Mouse (Mus musculus) hindbrain, embryonic 16.5 days (tissue): ENCODE data around the gene Mark4. TPM values are rescaled to one million over a fixed set of nuclear protein-coding genes. Genes with fewer than 3 reads are reported as not detected.
A peak's percentile ranks its signal among the peaks of the same experiment; 100 is the strongest.

Experiments used
- ATAC-seq: fragments of 200-750 bp; cut with Nextera tagmentation; 2 replicates; pipeline ENCODE4 v1.8.0; 2017; ENCODE audit warnings: moderate TSS enrichment, moderate library complexity
- H3K27ac ChIP-seq: fragments of 300-500 bp; sonication (generic); 2 replicates; pipeline ENCODE4 v1.5.1; 2014; ENCODE audit warnings: low read depth, mild to moderate bottlenecking, control low read depth, low read length, moderate library complexity
- H3K27me3 ChIP-seq: fragments of 300-500 bp; sonication (generic); replicated peaks from 2 replicates; pipeline ENCODE4 v1.6.1; 2014; ENCODE audit warnings: low read length; ENCODE audit not compliant: control insufficient read depth, insufficient read depth
- H3K36me3 ChIP-seq: fragments of 300-500 bp; sonication (generic); 2 replicates; pipeline ENCODE4 v1.6.1; 2014; ENCODE audit warnings: mild to moderate bottlenecking, low read length, moderate library complexity, mixed read lengths; ENCODE audit not compliant: control insufficient read depth, insufficient read depth
- H3K4me1 ChIP-seq: fragments of 300-500 bp; sonication (generic); 2 replicates; pipeline ENCODE4 v1.6.1; 2014; ENCODE audit warnings: low read depth, low read length; ENCODE audit not compliant: control insufficient read depth, insufficient read depth
- H3K4me2 ChIP-seq: fragments of 300-500 bp; sonication (generic); 2 replicates; pipeline ENCODE4 v1.6.1; 2014; ENCODE audit warnings: mild to moderate bottlenecking, low read length, control low read depth, moderate library complexity
- H3K4me3 ChIP-seq: fragments of 300-500 bp; sonication (generic); 2 replicates; pipeline ENCODE4 v1.5.1; 2014; ENCODE audit warnings: mild to moderate bottlenecking, low read length, control low read depth, moderate library complexity
- H3K9ac ChIP-seq: fragments of 300-500 bp; sonication (generic); 2 replicates; pipeline ENCODE4 v1.6.1; 2014; ENCODE audit warnings: low read depth, mild to moderate bottlenecking, control low read depth, low read length, moderate library complexity
- H3K9me3 ChIP-seq: fragments of 300-500 bp; sonication (generic); 2 replicates; pipeline ENCODE4 v1.6.1; 2014; ENCODE audit warnings: mild to moderate bottlenecking, low read length, moderate library complexity; ENCODE audit not compliant: control insufficient read depth
- WGBS: fragments of 180-500 bp; shearing (Covaris S2); extraction: QIAGEN DNeasy Blood & Tissue Kit; methylation state at CpG from one replicate; pipeline ENCODE4 v1.1.7; 2014; 5-methylcytosine and 5-hydroxymethylcytosine counted together
- polyA plus RNA-seq: library from polyadenylated mRNA; unstranded; fragments of >200 nt; fragmentation: Nextera tagmentation; extraction: Ambion mirVana; gene quantifications from 2 replicates; pipeline ENCODE4 v1.2.1, GENCODE M21; 2015

Mark4 gene
- polyA plus RNA-seq, 1 experiment from 2014 or later: 15.9 TPM

GRCm38 (mm10) chr7:19432475-19432874 is 26.1 kb downstream of the Mark4 start:
- no peaks in the 10 kb centered on the region for H3K27me3 ChIP-seq
- H3K4me2 ChIP-seq: no peak overlapping the region
- WGBS: 95% methylated on average over 2 of the region's 2 CpGs
- H3K4me1 ChIP-seq: no peaks in the 10 kb centered on the region
- H3K27ac ChIP-seq: no peak overlapping the region
- H3K4me3 ChIP-seq: no peak overlapping the region
- no peak for ATAC-seq
- H3K9ac ChIP-seq: no peak overlapping the region
- peaks cover 80% of the 10 kb centered on the region for H3K36me3 ChIP-seq
- H3K9me3 ChIP-seq: no peaks in the 10 kb centered on the region

- Histone ChIP-seq H3K4me1 (no peaks in the 10 kb centered on the region), H3K36me3 (peaks cover 72% of the 10 kb centered on the region), H3K9ac (no peak overlapping the region), H3K9me3 (no peaks in the 10 kb centered on the region), H3K27ac (no peak overlapping the region), H3K27me3 (no peaks in the 10 kb centered on the region), H3K4me3 (no peak overlapping the region), H3K4me2 (no peak overlapping the region)
- no peak for ATAC-seq
- 92% methylated on average over 6 of the region's 6 CpGs for WGBS
These were observed 28.2 kb downstream of the Mark4 start for GRCm38 (mm10) chr7:19430402-19430801.

GRCm38 (mm10) chr7:19429726-19430125 is 28.9 kb downstream of the Mark4 start:
- no peak overlapping the region for H3K4me3 ChIP-seq
- 68% methylated on average over 8 of the region's 8 CpGs for WGBS
- H3K4me2 ChIP-seq: no peak overlapping the region
- no peak overlapping the region for H3K9ac ChIP-seq
- H3K9me3 ChIP-seq: no peaks in the 10 kb centered on the region
- H3K36me3 ChIP-seq: peaks cover 74% of the 10 kb centered on the region
- H3K4me1 ChIP-seq: no peaks in the 10 kb centered on the region
- H3K27me3 ChIP-seq: no peaks in the 10 kb centered on the region
- H3K27ac ChIP-seq: no peak overlapping the region
- no peak for ATAC-seq

- Histone ChIP-seq H3K4me2 (no peak overlapping the region), H3K36me3 (peaks cover 61% of the 10 kb centered on the region), H3K9me3 (no peaks in the 10 kb centered on the region), H3K27ac (no peak overlapping the region), H3K4me1 (no peaks in the 10 kb centered on the region), H3K27me3 (no peaks in the 10 kb centered on the region), H3K9ac (no peak overlapping the region), H3K4me3 (no peak overlapping the region)
- ATAC-seq: no peak
- WGBS: 62% methylated on average over 15 of the region's 15 CpGs
These were observed 30.5 kb downstream of the Mark4 start for GRCm38 (mm10) chr7:19427999-19428650.

- no peak overlapping the region for H3K4me2 ChIP-seq
- 89% methylated on average over 6 of the region's 6 CpGs for WGBS
These were observed 31.7 kb downstream of the Mark4 start for GRCm38 (mm10) chr7:19426888-19427287.

GRCm38 (mm10) chr7:19426349-19426748 is 32.3 kb downstream of the Mark4 start:
- no peak for ATAC-seq
- Histone ChIP-seq H3K27ac (no peak overlapping the region), H3K4me1 (no peaks in the 10 kb centered on the region), H3K4me3 (no peak overlapping the region), H3K27me3 (0 out of 2 replicates have a peak, but pooled peaks cover 2% of the 10 kb centered on the region), H3K36me3 (peaks cover 44% of the 10 kb centered on the region), H3K4me2 (no peak overlapping the region), H3K9ac (no peak overlapping the region), H3K9me3 (no peaks in the 10 kb centered on the region)
- WGBS: 64% methylated on average over 6 of the region's 6 CpGs

More at GRCm38 (mm10) chr7:19426888-19427287, 31.7 kb downstream of the Mark4 start:
- no peak overlapping the region for H3K27ac ChIP-seq
- H3K36me3 ChIP-seq: peaks cover 49% of the 10 kb centered on the region
- no peaks in the 10 kb centered on the region for H3K9me3 ChIP-seq
- 0 out of 2 replicates have a peak, but pooled peaks cover 2% of the 10 kb centered on the region for H3K27me3 ChIP-seq
- H3K9ac ChIP-seq: no peak overlapping the region
- no peak for ATAC-seq
- no peaks in the 10 kb centered on the region for H3K4me1 ChIP-seq
- no peak overlapping the region for H3K4me3 ChIP-seq

- ATAC-seq: no peak
- Histone ChIP-seq H3K27ac (no peak overlapping the region), H3K4me2 (no peak overlapping the region), H3K36me3 (peaks cover 33% of the 10 kb centered on the region), H3K4me3 (no peak overlapping the region), H3K27me3 (peaks cover 10% of the 10 kb centered on the region), H3K9ac (no peak overlapping the region), H3K4me1 (peaks cover 3% of the 10 kb centered on the region; the same call in 1 of the 2 replicates), H3K9me3 (no peaks in the 10 kb centered on the region)
- 73% methylated on average over 4 of the region's 4 CpGs for WGBS
These were observed 34.6 kb downstream of the Mark4 start for GRCm38 (mm10) chr7:19424051-19424450.

GRCm38 (mm10) chr7:19423083-19423482 is 35.5 kb downstream of the Mark4 start:
- peaks cover 3% of the 10 kb centered on the region; the same call in 1 of the 2 replicates for H3K4me1 ChIP-seq
- H3K27ac ChIP-seq: no peak overlapping the region
- no peak overlapping the region for H3K4me3 ChIP-seq
- H3K36me3 ChIP-seq: peaks cover 24% of the 10 kb centered on the region
- ATAC-seq: no peak
- peaks cover 18% of the 10 kb centered on the region for H3K27me3 ChIP-seq
- no peak overlapping the region for H3K9ac ChIP-seq
- no peaks in the 10 kb centered on the region for H3K9me3 ChIP-seq
- 90% methylated on average over 3 of the region's 3 CpGs for WGBS
- no peak overlapping the region for H3K4me2 ChIP-seq

- Histone ChIP-seq H3K27me3 (peaks cover 20% of the 10 kb centered on the region), H3K27ac (no peak overlapping the region), H3K4me1 (peaks cover 3% of the 10 kb centered on the region; the same call in 1 of the 2 replicates), H3K36me3 (peaks cover 14% of the 10 kb centered on the region), H3K4me2 (peak overlapping the region; percentile 80), H3K9ac (peak overlapping the region; percentile 54), H3K4me3 (peak overlapping the region; percentile 48), H3K9me3 (no peaks in the 10 kb centered on the region)
- peak; percentile 97 for ATAC-seq
- 11% methylated on average over 43 of the region's 43 CpGs for WGBS
These were observed 37.6 kb downstream of the Mark4 start for GRCm38 (mm10) chr7:19420821-19421636.
